Mouse (Mus musculus) heart, adult 2 months (tissue): ENCODE measurements at regions not wholly inside any gene's neighbourhood (a gene's known extent, or its start where the extent isn't known, plus 50 kb on each side); places are given as distances from the start of the nearest gene placed in this dataset.

Source experiments
- DNase-seq, 2 experiments: peaks; one replicate each; pipeline ENCODE4 v3.0.0; 2021
- H3K27ac ChIP-seq: fragments of 200-600 bp; 2 replicates; pipeline ENCODE4 v1.8.1; 2022
- H3K27me3 ChIP-seq: fragments of 200-500 bp; 2 replicates; pipeline ENCODE4 v1.6.1; 2012; ENCODE audit warnings: mild to moderate bottlenecking, low read length, inconsistent platforms, mixed read lengths; ENCODE audit not compliant: control insufficient read depth, insufficient read depth
- H3K36me3 ChIP-seq: fragments of 200-500 bp; 2 replicates; pipeline ENCODE4 v1.6.1; 2012; ENCODE audit warnings: low read length, inconsistent platforms; ENCODE audit not compliant: control insufficient read depth, insufficient read depth
- H3K4me1 ChIP-seq: fragments of 200-500 bp; 2 replicates; pipeline ENCODE4 v1.6.1; 2011; ENCODE audit warnings: low read length; ENCODE audit not compliant: control insufficient read depth, insufficient read depth
- H3K4me3 ChIP-seq: fragments of 200-600 bp; 2 replicates; pipeline ENCODE4 v1.8.1; 2022
- H3K79me2 ChIP-seq: fragments of 200-500 bp; replicated peaks from 2 replicates; pipeline ENCODE4 v1.6.1; 2012; ENCODE audit warnings: mild to moderate bottlenecking, inconsistent platforms, low read length, moderate library complexity, mixed read lengths; ENCODE audit not compliant: control insufficient read depth, insufficient read depth
- H3K9ac ChIP-seq: fragments of 200-500 bp; 2 replicates; pipeline ENCODE4 v1.6.1; 2012; ENCODE audit warnings: low read depth, mild to moderate bottlenecking, control low read depth, inconsistent platforms, low read length, mixed read lengths
- CTCF ChIP-seq: fragments of 200-600 bp; IDR thresholded peaks from 2 replicates; pipeline ENCODE4 v1.8.1; 2022; ENCODE audit warnings: antibody characterized with exemption, mild to moderate bottlenecking, moderate library complexity
- EP300 ChIP-seq: fragments of 200-500 bp; IDR thresholded peaks from 2 replicates; pipeline ENCODE4 v1.6.1; 2011; ENCODE audit warnings: low read depth, low read length, control low read depth; ENCODE audit not compliant: insufficient read depth
- POLR2A ChIP-seq: fragments of 200-500 bp; IDR thresholded peaks from 2 replicates; pipeline ENCODE4 v1.6.1; 2011; ENCODE audit warnings: mild to moderate bottlenecking, low read depth, low read length, control low read depth; ENCODE audit not compliant: insufficient read depth
- WGBS: fragments of 180-500 bp; shearing (Covaris S2); methylation state at CpG from one replicate; pipeline ENCODE4 v1.1.7; 2018; 5-methylcytosine and 5-hydroxymethylcytosine counted together
- intact Hi-C: fragments of 180-260 bp; cut with DNase I; formaldehyde crosslinking; loops from one replicate; pipeline ENCODE4 v1.15.1; 2025

GRCm38 (mm10) chr5:38945903-38946686 is 69.5 kb upstream of the Clnk start:
- no peaks in the 10 kb centered on the region for H3K4me1 ChIP-seq
- TF ChIP-seq POLR2A = no peak
- no peak for TF ChIP-seq EP300
- TF ChIP-seq CTCF = no peak
- DNase-seq = no peak
- H3K27ac ChIP-seq = no peak overlapping the region
- intact Hi-C loops = no loop called here
- 68% methylated on average over 5 of the region's 5 CpGs for WGBS
- no peaks in the 10 kb centered on the region for H3K36me3 ChIP-seq
- no peaks in the 10 kb centered on the region for H3K79me2 ChIP-seq
- H3K27me3 ChIP-seq = no peaks in the 10 kb centered on the region
- no peak overlapping the region for H3K9ac ChIP-seq
- H3K4me3 ChIP-seq = no peak overlapping the region

DNA sequence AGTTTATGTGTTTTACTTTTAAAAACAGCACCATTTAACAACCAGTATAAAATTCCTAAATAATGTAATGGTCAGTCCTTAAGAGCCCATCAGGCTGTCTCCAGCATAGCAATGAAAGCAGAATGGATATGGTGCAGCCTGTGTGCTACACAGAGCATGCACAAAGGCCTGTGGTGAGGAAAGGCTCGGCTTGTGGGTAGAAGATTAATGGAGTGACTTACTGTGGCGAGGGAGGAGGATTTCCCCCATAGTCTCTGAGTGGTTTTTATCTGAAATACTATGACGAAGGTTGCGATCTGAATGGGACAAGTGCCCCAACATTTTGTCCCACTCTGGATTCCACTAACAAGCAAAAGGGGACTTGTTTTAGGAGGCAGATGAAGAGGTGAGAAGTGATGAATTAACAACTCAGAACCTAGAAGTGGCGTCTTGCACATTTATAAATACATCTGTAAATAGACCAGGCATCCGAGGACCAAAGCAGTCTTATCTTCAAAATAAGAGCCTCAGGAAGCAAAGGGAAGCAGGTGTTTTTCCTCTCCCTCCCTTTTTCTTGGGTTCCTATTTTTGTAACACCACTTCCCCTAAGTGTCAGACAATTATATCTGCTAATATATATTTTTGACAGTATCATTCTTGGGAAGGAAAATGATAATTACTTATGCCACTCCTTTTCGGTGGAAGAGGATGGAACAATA is 55.9 kb upstream of the Clnk start:
- no peak for TF ChIP-seq EP300
- no peak for TF ChIP-seq POLR2A
- TF ChIP-seq CTCF = no peak
- Histone ChIP-seq H3K79me2 (no peaks in the 10 kb centered on the region), H3K4me1 (peaks cover 1% of the 10 kb centered on the region; the same call in 1 of the 2 replicates), H3K27ac (no peak overlapping the region), H3K36me3 (no peaks in the 10 kb centered on the region), H3K4me3 (no peak overlapping the region), H3K27me3 (no peaks in the 10 kb centered on the region), H3K9ac (no peak overlapping the region)
- 27% methylated on average over 7 of the region's 7 CpGs for WGBS
- intact Hi-C loops = no loop called here
- no peak for DNase-seq

DNA sequence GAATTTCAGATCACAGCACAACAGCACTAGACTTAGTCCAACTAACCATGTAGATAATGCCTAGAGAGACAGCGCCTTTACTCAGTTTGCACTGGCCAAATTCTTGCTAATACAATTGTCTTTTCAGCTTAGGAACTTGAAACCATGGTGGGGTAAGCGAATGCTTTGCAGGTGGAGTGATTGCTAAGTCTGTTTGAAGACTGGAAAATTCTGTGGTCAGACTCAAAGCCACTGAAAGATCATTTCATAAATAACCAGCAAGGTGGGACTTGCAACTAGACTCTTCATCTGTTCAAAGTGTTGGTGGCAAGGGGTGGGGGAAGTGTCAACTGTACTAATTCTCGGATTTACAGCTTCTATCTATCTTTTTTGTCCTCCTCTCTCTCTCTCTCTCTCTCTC is 50.4 kb upstream of the Clnk start:
- WGBS = 69% methylated on average over 3 of the region's 3 CpGs
- no peak for DNase-seq
- Histone ChIP-seq H3K4me3 (no peak overlapping the region), H3K27ac (no peak overlapping the region), H3K79me2 (no peaks in the 10 kb centered on the region), H3K36me3 (no peaks in the 10 kb centered on the region), H3K9ac (no peak overlapping the region), H3K4me1 (no peaks in the 10 kb centered on the region), H3K27me3 (no peaks in the 10 kb centered on the region)
- intact Hi-C loops = no loop called here
- TF ChIP-seq CTCF (no peak), EP300 (no peak), POLR2A (no peak)
